Mouse (Mus musculus) lung, postnatal 10 days (tissue): ENCODE measurements at regions not wholly inside any gene's neighbourhood (a gene's known extent, or its start where the extent isn't known, plus 50 kb on each side); places are given as distances from the start of the nearest gene placed in this dataset.
A peak's percentile ranks its signal among the peaks of the same experiment; 100 is the strongest.
"Not testable (repeated sequence)": the region's sequence is repeated elsewhere in the genome, so short reads cannot be mapped to it uniquely, and the experiment has no call there.

Experiments used
- DNase-seq: peaks from one replicate; pipeline ENCODE4 v3.0.0; 2021

DNA sequence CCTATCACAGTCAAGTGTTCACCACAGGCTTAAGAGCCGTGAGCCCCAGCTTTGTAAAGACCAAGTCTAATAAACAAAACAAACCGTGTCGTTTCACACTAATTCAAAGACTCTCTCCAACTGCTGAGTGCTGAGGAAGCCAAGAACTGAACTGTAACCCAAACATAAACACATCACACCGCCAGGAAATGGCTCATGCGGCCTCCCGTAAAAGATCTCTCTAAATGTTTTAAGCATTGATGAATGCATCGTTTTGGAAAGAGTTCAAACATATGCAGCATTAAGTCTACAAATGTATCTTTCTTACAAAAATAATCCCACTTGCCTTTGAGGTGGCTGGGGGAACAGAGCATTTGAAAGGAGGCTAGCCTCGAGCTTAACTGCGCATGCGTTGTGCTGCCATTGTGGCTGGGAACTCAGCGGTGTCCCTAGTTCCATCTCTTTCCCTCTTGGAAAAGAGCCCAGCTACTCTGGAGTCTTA is 280.7 kb downstream of the Gxylt1 start:
- DNase-seq = peak; percentile 47

GRCm38 (mm10) chr15:92993538-92994190 is 281.3 kb downstream of the Gxylt1 start:
- DNase-seq = no peak

- DNase-seq = no peak
Measured at GRCm38 (mm10) chr15:92975774-92976173, 299.2 kb downstream of the Gxylt1 start.

DNA sequence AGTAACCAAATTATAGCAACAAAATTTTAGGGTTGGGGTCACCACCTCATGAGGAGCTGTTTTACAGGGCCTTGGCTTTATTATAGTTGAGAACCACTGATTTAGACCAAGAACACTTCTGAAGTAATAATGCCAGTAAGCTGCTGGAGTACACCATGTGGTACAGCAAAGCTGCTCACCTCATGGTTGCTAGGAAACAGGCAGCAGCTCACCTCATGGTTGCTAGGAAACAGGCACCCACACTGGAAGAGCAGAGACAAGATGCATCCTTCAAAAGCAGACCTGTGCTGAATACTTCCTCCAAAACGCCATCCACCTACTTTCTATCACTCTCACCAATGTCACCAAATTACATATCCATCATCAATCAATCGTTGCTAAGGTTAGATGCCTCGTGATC is 300.0 kb downstream of the Gxylt1 start:
- DNase-seq = no peak

DNA sequence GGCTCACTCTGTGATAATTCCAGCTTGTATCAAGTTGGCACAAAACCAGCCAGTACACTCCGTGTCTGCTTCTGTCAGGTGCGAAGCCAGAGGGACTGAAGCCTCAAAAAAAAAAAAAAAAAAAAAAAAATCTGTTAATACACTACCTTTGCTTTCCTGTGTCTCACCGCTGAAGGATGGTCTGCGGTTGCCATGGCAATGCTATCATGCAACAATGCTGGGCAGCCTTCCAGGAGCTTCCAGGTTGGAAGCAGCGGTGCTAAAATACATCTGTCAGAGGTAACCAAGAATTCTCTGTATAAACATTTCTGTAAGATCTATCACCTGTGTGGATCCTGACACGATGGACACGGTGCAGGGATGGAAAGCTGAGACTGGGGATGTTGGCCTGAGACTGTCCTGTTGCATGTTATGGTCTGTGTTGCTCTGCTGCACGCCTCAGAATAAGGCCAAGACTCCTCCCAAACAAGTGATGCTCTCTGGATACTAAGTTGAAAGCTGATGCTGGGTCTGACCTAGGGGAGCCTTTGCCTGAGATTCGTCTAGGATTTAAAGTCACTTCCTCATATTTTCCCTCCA is 301.2 kb downstream of the Gxylt1 start:
- DNase-seq = no peak

GRCm38 (mm10) chr15:92965556-92965955 is 309.4 kb downstream of the Gxylt1 start:
- DNase-seq = no peak

DNA sequence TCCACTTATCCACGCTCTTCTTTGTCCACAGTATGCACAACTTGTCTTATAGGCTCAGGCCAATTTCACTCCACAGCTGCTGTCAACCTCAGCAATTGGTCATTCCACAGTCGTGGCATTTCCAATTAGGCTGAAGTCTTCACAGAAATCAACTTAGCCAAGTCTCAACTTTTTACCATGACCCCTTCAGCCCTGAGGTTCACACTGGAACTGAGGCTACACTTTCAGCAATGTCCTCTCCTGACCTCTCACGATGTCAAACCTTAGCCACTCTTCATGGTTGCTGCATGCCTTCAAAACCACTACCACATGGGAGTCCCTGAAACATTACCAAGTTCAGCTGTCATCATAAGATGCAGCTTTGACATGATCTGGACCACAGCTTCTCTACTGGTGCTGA is 310.1 kb downstream of the Gxylt1 start:
- no peak for DNase-seq

GRCm38 (mm10) chr15:92964131-92964530 is 310.8 kb downstream of the Gxylt1 start:
- no peak for DNase-seq

DNA sequence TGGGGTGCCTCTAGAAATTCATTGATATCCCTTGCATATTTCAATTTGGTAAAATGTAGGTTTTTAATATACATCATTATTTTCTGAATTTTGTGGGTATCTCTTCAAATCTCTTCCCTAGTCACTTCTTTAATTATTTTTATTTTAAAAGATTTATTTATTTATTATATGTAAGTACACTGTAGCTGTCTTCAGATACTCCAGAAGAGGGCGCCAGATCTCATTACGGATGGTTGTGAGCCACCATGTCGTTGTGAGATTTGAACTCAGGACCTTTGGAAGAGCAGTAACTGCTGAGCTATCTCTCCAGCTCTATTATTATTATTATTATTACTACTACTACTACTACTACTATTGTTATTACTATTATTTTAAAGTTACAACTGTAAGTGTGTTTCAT is 324.1 kb downstream of the Gxylt1 start:
- DNase-seq = not testable (repeated sequence)

DNA sequence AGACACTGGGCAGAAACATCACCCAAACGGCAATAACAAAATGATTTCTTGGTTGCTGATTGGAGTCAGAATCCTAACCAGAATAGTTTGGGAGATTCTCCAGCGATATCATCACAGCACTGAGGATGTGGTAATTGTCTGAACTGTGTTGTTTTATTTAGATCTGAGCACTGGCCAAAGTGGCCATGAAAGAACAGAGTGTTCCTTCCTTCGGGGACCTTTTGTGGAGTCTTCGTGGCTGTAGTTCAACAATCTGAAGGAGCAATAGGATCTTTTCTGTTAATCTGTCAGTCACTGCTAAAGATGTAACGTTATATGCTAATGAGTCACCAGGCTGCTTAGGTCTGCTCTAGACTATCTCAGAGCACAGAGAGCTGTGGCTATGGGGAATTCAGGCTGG is 328.8 kb downstream of the Gxylt1 start:
- DNase-seq = no peak

- no peak for DNase-seq
Measured at GRCm38 (mm10) chr15:92903821-92904220, 371.2 kb downstream of the Gxylt1 start.

DNA sequence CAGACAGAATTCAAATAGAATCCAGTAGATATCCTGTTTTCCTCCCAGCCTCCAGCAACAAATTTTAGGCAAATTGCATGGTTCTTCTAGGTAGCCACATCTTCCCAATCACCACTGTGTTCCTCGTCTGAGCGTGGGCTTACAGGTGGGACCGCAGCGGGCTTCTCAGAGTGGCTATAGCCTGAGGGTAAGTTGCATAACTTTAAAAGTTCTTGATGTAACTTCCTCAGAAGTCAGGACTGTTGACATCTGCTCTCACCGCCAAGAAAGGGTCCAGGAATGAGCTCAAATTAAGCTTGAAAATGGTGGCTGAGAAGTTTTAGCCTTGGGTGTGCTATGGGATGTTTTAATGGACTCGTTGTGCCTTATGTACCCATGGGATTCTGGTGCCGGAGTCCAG is 377.7 kb downstream of the Gxylt1 start:
- DNase-seq = no peak

- no peak for DNase-seq
Measured at GRCm38 (mm10) chr15:92895836-92896235, 379.1 kb downstream of the Gxylt1 start.

DNA sequence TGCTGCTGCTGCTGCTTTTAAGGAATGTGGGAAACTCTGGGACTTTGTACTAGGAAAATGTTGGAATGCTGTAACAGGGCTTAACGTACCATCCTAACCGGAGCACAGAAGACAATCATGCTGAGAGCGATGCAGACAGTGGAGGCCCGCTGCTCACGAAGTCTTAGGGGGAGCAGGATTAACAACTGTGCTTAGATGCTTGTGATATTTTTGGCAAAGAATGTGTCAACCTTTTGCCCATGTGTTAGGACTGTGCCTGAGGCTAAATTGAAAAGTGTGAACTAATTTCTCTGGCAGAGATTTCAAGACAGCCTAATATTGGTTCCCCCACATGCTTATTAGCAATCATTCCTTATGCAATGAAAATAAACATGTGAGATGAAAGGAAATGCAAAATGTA is 398.5 kb downstream of the Gxylt1 start:
- no peak for DNase-seq

- DNase-seq = no peak
Measured at GRCm38 (mm10) chr15:92864106-92864505, 410.9 kb downstream of the Gxylt1 start.

GRCm38 (mm10) chr15:92850854-92851253 is 424.1 kb downstream of the Gxylt1 start:
- no peak for DNase-seq

GRCm38 (mm10) chr15:92840035-92840434 is 434.9 kb downstream of the Gxylt1 start:
- DNase-seq = no peak

- DNase-seq = no peak
Measured at GRCm38 (mm10) chr15:92839611-92840010, 435.4 kb downstream of the Gxylt1 start.

DNA sequence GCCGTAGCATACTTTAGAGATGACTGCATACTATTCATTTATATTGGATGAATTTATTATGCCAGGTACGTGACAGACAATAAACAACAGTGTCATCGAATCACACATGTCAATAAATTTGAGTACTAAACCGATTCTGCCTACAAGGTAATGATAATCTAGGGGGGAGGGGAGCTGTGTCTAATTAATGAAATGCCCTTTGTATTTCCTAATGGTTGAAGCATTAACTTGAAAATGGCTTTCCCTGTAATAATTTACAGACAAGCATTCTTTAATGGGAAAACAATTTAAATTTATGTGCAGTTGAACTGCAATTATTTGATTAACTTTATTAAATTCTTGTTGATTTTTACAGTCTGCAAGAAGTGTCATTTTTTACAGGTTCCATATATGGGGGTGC is 429.5 kb downstream of the Pdzrn4 start:
- no peak for DNase-seq
